Mouse (Mus musculus): ENCODE results near the gene Zfp185. TPM values are rescaled to one million over a fixed set of nuclear protein-coding genes. Genes with fewer than 3 reads are reported as not detected.

Zfp185 gene
- total RNA-seq (2023; ENCODE audit: inconsistent age) = not detected in 4 replicates

DNA sequence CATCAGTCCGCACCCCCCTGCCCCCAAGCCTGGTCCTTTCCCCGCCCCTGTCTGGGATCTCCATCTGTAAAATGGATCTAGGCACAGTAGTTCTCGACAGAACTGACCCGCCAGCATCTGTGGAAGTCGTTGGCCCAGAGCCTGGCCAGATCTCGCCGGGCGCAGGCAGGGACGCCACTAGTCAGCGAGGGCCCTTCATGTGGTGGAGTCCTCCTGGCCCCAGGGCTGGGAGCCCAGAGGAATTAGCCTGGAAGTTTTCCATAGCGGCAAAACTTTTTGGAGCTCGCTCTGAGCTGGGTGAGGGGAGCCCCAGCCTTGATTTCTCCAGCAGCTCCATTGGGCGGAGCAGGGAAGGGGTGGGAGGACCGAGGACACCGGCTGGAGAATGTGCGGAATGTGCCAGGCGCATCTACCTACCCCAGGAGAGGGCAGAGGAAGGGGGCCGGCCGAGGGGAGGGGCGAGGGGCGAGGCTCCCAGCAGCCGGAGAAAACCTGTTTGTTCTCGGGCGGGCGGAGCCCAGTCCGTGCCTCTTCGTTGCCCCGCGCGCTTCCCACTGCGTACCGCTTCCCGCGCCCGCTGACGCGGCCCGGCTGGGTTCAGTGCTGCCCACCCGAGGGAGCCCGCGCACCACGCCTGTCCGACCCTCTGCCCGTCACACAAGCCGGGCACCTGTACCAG, at the start of gene Zfp185:
Gene Zfp185 (plus strand): TSS at position 499 of the 679 bp plus-strand sequence.

DNA sequence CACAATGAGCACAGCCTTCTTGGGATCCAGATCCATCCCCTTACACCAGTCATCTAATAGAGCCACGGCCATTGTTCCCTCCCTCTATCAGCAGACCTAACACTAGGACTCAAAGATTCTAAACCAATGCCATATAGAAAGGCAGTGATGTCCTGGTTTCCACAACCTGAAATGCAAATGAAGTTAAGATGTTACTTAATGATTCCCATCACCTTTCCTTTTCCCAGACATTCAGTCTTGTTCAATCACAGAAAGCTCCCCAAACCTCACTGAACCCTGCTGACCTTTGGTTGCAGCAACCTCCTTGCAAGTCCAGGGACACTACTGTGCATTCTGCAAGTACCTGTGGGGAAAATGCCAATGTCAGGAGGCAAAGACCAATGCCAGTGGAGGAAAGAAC, 49.9 kb downstream of the Zfp185 start, which contains the start of gene Pnma5:
Gene Pnma5 (minus strand): TSS at position 101 of the 400 bp plus-strand sequence.

DNA sequence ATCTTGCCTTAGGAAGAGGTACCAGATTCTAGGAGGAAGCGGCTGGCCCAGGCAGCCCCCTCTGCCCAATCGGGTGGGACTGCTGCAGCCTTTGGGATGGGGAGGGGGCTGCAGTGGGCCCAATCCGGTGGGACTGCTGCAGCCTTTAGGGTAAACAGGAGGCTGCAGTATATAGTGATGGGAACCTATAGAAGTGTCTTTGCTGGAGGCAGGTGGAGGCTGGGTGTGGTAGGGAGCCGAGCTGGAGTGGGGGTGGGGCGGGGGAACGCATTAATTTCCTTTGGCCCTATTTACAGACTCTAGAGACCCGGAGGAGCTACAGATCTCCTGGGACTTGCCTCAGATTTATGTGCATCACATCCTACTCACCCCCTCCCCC, 77.3 kb downstream of the Zfp185 start, which contains the start of gene Pnma3:
Gene Pnma3 (plus strand): TSS at position 373 of the 379 bp plus-strand sequence.

Other genes starting within 250 kb of the Zfp185 start
- gene Gabrq, start 162.2 kb upstream of the Zfp185 start, total RNA-seq (2023; ENCODE audit: inconsistent age) = not detected in 4 replicates
- gene Cetn2, start 68.9 kb upstream of the Zfp185 start, total RNA-seq (2023; ENCODE audit: inconsistent age) = 47.3 to 54.8 TPM (median 52.9 TPM) in 4 replicates
- 9.7 to 12.5 TPM (median 11.2 TPM) in 4 replicates for gene Nsdhl, start 68.8 kb upstream of the Zfp185 start, total RNA-seq (2023; ENCODE audit: inconsistent age)
- gene Pnma5, start 49.8 kb downstream of the Zfp185 start, total RNA-seq (2023; ENCODE audit: inconsistent age) = 0.93 to 1.5 TPM (median 1.2 TPM) in 4 replicates
- gene Pnma3, start 77.4 kb downstream of the Zfp185 start, total RNA-seq (2023; ENCODE audit: inconsistent age) = not detected in 4 replicates
- gene Xlr4a, start 95.1 kb downstream of the Zfp185 start, total RNA-seq (2023; ENCODE audit: inconsistent age) = 2.4 to 5.0 TPM (median 3.7 TPM) in 4 replicates
- 0.15 to 0.38 TPM (median 0.27 TPM) in 3 of 4 replicates, not detected in the other for gene Xlr3a, start 109.8 kb downstream of the Zfp185 start, total RNA-seq (2023; ENCODE audit: inconsistent age)
- 0.19 TPM in 1 of 4 replicates, not detected in the others for gene Gm14685, start 129.7 kb downstream of the Zfp185 start, total RNA-seq (2023; ENCODE audit: inconsistent age)
- not detected in 4 replicates for gene Xlr5b, start 161.5 kb downstream of the Zfp185 start, total RNA-seq (2023; ENCODE audit: inconsistent age)
- 0.21 TPM in 1 of 4 replicates, not detected in the others for gene DXBay18, start 162.1 kb downstream of the Zfp185 start, total RNA-seq (2023; ENCODE audit: inconsistent age)
- not detected in 4 replicates for gene Spin2d, start 189.7 kb downstream of the Zfp185 start, total RNA-seq (2023; ENCODE audit: inconsistent age)
- 1.5 to 2.8 TPM (median 2.0 TPM) in 4 replicates for gene Xlr3b, start 204.9 kb downstream of the Zfp185 start, total RNA-seq (2023; ENCODE audit: inconsistent age)
- gene Xlr4b, start 227.0 kb downstream of the Zfp185 start, total RNA-seq (2023; ENCODE audit: inconsistent age) = 11.2 to 16.7 TPM (median 13.7 TPM) in 4 replicates
- gene F8a, start 241.0 kb downstream of the Zfp185 start, total RNA-seq (2023; ENCODE audit: inconsistent age) = 12.3 to 14.9 TPM (median 13.4 TPM) in 4 replicates